Mouse (Mus musculus): ENCODE data around the gene Peak1. TPM values are rescaled to one million over a fixed set of nuclear protein-coding genes. Genes with fewer than 3 reads are reported as not detected.

Peak1 gene
- total and polyA plus RNA-seq, 3 experiments, result 2.8 to 13.3 (median 5.4) TPM

DNA sequence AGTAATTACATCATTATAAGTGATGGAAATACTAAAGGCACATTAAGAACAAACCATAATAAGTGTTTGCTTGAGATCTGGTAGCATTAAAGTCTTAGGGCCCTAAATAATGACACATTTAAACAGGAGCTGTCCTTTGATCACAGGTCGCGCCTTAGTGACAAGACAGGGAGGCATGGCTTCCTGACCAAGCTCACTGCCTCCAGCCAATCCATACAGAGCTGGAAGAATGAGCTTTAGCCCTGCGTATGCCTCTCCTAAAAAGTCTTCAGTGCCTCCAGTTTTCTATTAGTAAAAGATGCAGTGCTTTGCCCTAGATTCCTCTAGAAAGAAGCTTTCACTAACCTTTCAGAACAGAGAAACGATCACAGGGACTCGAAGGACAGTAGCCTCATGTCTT lies 182.6 kb downstream of the Peak1 start:
- DNase-seq (ENCODE audit: extremely low read depth), result no peak
- Histone ChIP-seq H3K4me3 (replicated peaks in 1 of 3; ENCODE audit: low read depth in 2 of 3, low read length in 2 of 3, poor library complexity in 1 of 3) (no peak overlapping the region), H3K9ac (ENCODE audit: insufficient read depth, low read depth) (no peak overlapping the region), H3K79me2 (replicated peaks; ENCODE audit: control insufficient read depth, extremely low read depth, insufficient read depth, poor library complexity, severe bottlenecking) (no peaks in the 10 kb centered on the region), H3K9me3 (replicated peaks; ENCODE audit: low read length) (no peaks in the 10 kb centered on the region), H3K4me1 (ENCODE audit: control insufficient read depth in 1 of 2, insufficient read depth in 2 of 2) (no peaks in the 10 kb centered on the region), H3K4me2 (ENCODE audit: insufficient read depth, low read depth, poor library complexity, severe bottlenecking) (no peak overlapping the region), H3K27me3 (replicated peaks) (no peaks in the 10 kb centered on the region), H3K27ac (ENCODE audit: insufficient read depth, low read depth) (no peak overlapping the region), H3K36me3 (replicated peaks in 1 of 2; ENCODE audit: control insufficient read depth in 1 of 2, insufficient read depth in 1 of 2, low read length in 1 of 2) (peaks cover 0 to 56% of the 10 kb centered on the region in 2 experiments)
- in situ Hi-C loops (cut with MboI; ENCODE audit: low pct_ligation_motif_present, low pct_unique_long_range_greater_than_20kb, low sequenced_read_pairs), result no loop called here
- dilution Hi-C loops (cut with MboI; ENCODE audit: extremely low pct_ligation_motif_present, extremely low pct_unique_long_range_greater_than_20kb, low sequenced_read_pairs), result no loop called here
- no peak for TF ChIP-seq SMC3 (IDR thresholded peaks at IDR 0.05; ENCODE audit: low read depth, low read length)

DNA sequence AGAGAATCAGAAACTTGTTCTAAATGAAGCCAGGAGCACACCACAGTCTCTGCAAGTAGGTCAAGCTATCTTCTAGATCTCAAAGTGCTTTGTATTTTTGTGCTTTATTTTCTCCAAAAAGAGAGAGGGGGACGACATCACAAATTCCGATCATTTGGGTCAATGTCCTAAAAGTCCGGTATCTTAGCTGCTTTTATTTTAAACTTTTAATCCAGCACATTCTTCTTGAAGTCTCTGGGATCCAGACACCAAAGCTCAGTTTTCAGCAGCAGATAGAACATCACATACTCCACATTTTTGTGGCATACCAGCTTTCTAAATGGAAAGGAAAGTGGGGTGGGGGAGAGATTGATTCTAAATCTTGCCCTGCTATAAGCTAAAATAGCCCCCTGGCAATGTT lies 183.3 kb downstream of the Peak1 start:
- H3K36me3 ChIP-seq (replicated peaks in 1 of 2; ENCODE audit: control insufficient read depth in 1 of 2, insufficient read depth in 1 of 2, low read length in 1 of 2), result peaks cover 0 to 50% of the 10 kb centered on the region in 2 experiments
- no peaks in the 10 kb centered on the region for H3K4me1 ChIP-seq (ENCODE audit: control insufficient read depth in 1 of 2, insufficient read depth in 2 of 2)
- no peak overlapping the region for H3K4me2 ChIP-seq (ENCODE audit: insufficient read depth, low read depth, poor library complexity, severe bottlenecking)
- dilution Hi-C loops (cut with MboI; ENCODE audit: extremely low pct_ligation_motif_present, extremely low pct_unique_long_range_greater_than_20kb, low sequenced_read_pairs), result no loop called here
- in situ Hi-C loops (cut with MboI; ENCODE audit: low pct_ligation_motif_present, low pct_unique_long_range_greater_than_20kb, low sequenced_read_pairs), result no loop called here
- no peaks in the 10 kb centered on the region for H3K79me2 ChIP-seq (replicated peaks; ENCODE audit: control insufficient read depth, extremely low read depth, insufficient read depth, poor library complexity, severe bottlenecking)
- no peaks in the 10 kb centered on the region for H3K27me3 ChIP-seq (replicated peaks)
- no peaks in the 10 kb centered on the region for H3K9me3 ChIP-seq (replicated peaks; ENCODE audit: low read length)
- no peak overlapping the region for H3K9ac ChIP-seq (ENCODE audit: insufficient read depth, low read depth)
- no peak for TF ChIP-seq ELF1 (IDR thresholded peaks at IDR 0.05; ENCODE audit: low read depth, low read length)
- no peak for TF ChIP-seq ETS1 (conservative IDR thresholded peaks at IDR 0.05; ENCODE audit: low read depth, low read length)
- TF ChIP-seq TBP (conservative IDR thresholded peaks at IDR 0.05; ENCODE audit: low read depth, low read length), result no peak
- TF ChIP-seq KAT2A (IDR thresholded peaks at IDR 0.05; ENCODE audit: insufficient replicate concordance, low read length), result no peak
- TF ChIP-seq SIN3A (IDR thresholded peaks at IDR 0.05; ENCODE audit: low read length), result no peak
- no peak for TF ChIP-seq E2F4 (IDR thresholded peaks at IDR 0.05; ENCODE audit: insufficient replicate concordance, low read depth, low read length)
- TF ChIP-seq MAX (IDR thresholded peaks at IDR 0.05; ENCODE audit: low read length), result no peak
- no peak for TF ChIP-seq NELFE (IDR thresholded peaks at IDR 0.05; ENCODE audit: low read depth, low read length)
- TF ChIP-seq MXI1 (IDR thresholded peaks at IDR 0.05; ENCODE audit: low read depth, low read length), result no peak
- TF ChIP-seq SMC3 (IDR thresholded peaks at IDR 0.05; ENCODE audit: low read depth, low read length), result no peak
- no peak for TF ChIP-seq NRF1 (IDR thresholded peaks at IDR 0.05; ENCODE audit: low read depth, low read length)
- no peak overlapping the region for H3K27ac ChIP-seq (ENCODE audit: insufficient read depth, low read depth)
- H3K4me3 ChIP-seq (replicated peaks in 1 of 3; ENCODE audit: low read depth in 2 of 3, low read length in 2 of 3, poor library complexity in 1 of 3), result no peak overlapping the region
- no peak for DNase-seq (ENCODE audit: extremely low read depth)

DNA sequence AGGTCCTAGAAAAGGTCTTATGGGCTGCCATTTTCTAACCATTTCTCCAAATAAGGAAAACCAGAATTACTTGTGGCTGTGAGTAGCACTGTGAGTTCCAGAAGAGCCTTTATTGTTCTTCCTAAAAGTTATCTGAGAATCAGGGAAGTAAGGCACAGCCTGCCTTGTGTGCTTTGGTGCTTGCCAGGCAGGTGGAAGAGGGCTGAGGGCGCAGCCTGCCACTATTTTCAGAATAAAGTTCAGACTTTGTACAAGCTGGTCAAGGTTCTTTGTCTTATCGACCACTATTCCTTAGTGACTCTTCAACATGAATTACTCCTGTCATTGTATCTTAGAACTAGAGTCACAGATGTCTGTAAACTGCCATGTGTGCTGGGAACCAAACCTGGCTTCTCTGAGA lies 184.6 kb downstream of the Peak1 start:
- Histone ChIP-seq H3K4me1 (ENCODE audit: control insufficient read depth in 1 of 2, insufficient read depth in 2 of 2) (no peaks in the 10 kb centered on the region), H3K27ac (ENCODE audit: insufficient read depth, low read depth) (no peak overlapping the region), H3K36me3 (replicated peaks in 1 of 2; ENCODE audit: control insufficient read depth in 1 of 2, insufficient read depth in 1 of 2, low read length in 1 of 2) (peaks cover 3 to 54% of the 10 kb centered on the region in 2 experiments), H3K27me3 (replicated peaks) (no peaks in the 10 kb centered on the region), H3K79me2 (replicated peaks; ENCODE audit: control insufficient read depth, extremely low read depth, insufficient read depth, poor library complexity, severe bottlenecking) (no peaks in the 10 kb centered on the region), H3K4me3 (replicated peaks in 1 of 3; ENCODE audit: low read depth in 2 of 3, low read length in 2 of 3, poor library complexity in 1 of 3) (no peak overlapping the region), H3K9ac (ENCODE audit: insufficient read depth, low read depth) (no peak overlapping the region), H3K4me2 (ENCODE audit: insufficient read depth, low read depth, poor library complexity, severe bottlenecking) (no peak overlapping the region), H3K9me3 (replicated peaks; ENCODE audit: low read length) (no peaks in the 10 kb centered on the region)
- dilution Hi-C loops (cut with MboI; ENCODE audit: extremely low pct_ligation_motif_present, extremely low pct_unique_long_range_greater_than_20kb, low sequenced_read_pairs), result no loop called here
- no peak for TF ChIP-seq ZKSCAN1 (IDR thresholded peaks at IDR 0.05; ENCODE audit: borderline replicate concordance, low read depth, low read length)
- TF ChIP-seq MAFK (IDR thresholded peaks at IDR 0.05; ENCODE audit: insufficient replicate concordance, low read length), result no peak
- no peak for TF ChIP-seq SMC3 (IDR thresholded peaks at IDR 0.05; ENCODE audit: low read depth, low read length)
- no peak for TF ChIP-seq MYC (IDR thresholded peaks at IDR 0.05; ENCODE audit: low read depth, low read length)
- TF ChIP-seq CHD1 (IDR thresholded peaks at IDR 0.05; ENCODE audit: low read depth, low read length), result no peak
- TF ChIP-seq PAX5 (IDR thresholded peaks at IDR 0.05; ENCODE audit: low read length), result no peak
- no peak for DNase-seq (ENCODE audit: extremely low read depth)
- in situ Hi-C loops (cut with MboI; ENCODE audit: low pct_ligation_motif_present, low pct_unique_long_range_greater_than_20kb, low sequenced_read_pairs), result no loop called here

Data from CH12.LX (cell line).